Comparison of ENCODE assay signal across 8 mouse cellular contexts in genomic region chr6:115675166-115675507, GRCm38 (mm10). TPM values are rescaled to one million over a fixed set of nuclear protein-coding genes. Genes with fewer than 3 reads are reported as not detected.
DNase-seq lines count a peak whose midpoint lies in the region; ATAC-seq and TF ChIP-seq lines count a peak whose summit lies in the region.

No protein-coding gene starts in this region.

- no peaks in the 10 kb centered on the region for H3K9me3 ChIP-seq in hindbrain, postnatal 0 days (ENCODE audit: low read length)
- H3K9me3 ChIP-seq in liver, embryonic 16.5 days (replicated peaks; ENCODE audit: control insufficient read depth, low read length): no peaks in the 10 kb centered on the region

- WGBS in hindbrain, postnatal 0 days: under 1% methylated on average over 13 of the region's 13 CpGs
- 1% methylated on average over 13 of the region's 13 CpGs for WGBS in liver, embryonic 16.5 days (ENCODE audit: insufficient replicate concordance)
- WGBS in thymus, adult 2 months: under 1% methylated on average over 13 of the region's 13 CpGs

- no peak for TF ChIP-seq POLR2A in thymus, adult 2 months (IDR thresholded peaks at IDR 0.05; ENCODE audit: control insufficient read depth, extremely low read depth, insufficient read depth, low read length, poor library complexity)

- TF ChIP-seq CTCF in hindbrain, postnatal 0 days (IDR thresholded peaks at IDR 0.05; ENCODE audit: low read depth): no peak
- TF ChIP-seq CTCF in thymus, adult 2 months (IDR thresholded peaks at IDR 0.05; ENCODE audit: borderline replicate concordance, control insufficient read depth, extremely low read depth, insufficient read depth, low read length, poor library complexity): no peak

- ATAC-seq in CD4-positive, CD25-positive, alpha-beta regulatory T cell, adult 4 months: no peak
- ATAC-seq in hindbrain, postnatal 0 days: no peak
- ATAC-seq in liver, embryonic 16.5 days (ENCODE audit: low read depth): no peak

- peak overlapping the region; percentile 100 for H3K4me3 ChIP-seq in hindbrain, postnatal 0 days (ENCODE audit: low read length)
- H3K4me3 ChIP-seq in liver, embryonic 16.5 days (ENCODE audit: low read depth, low read length): peak overlapping the region; percentile 94
- H3K4me3 ChIP-seq in thymus, adult 2 months (ENCODE audit: control insufficient read depth, insufficient read depth, low read length): peak overlapping the region; percentile 81

- H3K27me3 ChIP-seq in hindbrain, postnatal 0 days (ENCODE audit: insufficient read depth, low read length): no peaks in the 10 kb centered on the region
- H3K27me3 ChIP-seq in liver, embryonic 16.5 days (ENCODE audit: control insufficient read depth, insufficient read depth, low read depth, low read length): no peaks in the 10 kb centered on the region
- H3K27me3 ChIP-seq in thymus, adult 2 months (ENCODE audit: control insufficient read depth, insufficient read depth, low read length): no peaks in the 10 kb centered on the region

- H3K9ac ChIP-seq in hindbrain, postnatal 0 days (replicated peaks; ENCODE audit: low read length): peak overlapping the region; percentile 99
- peak overlapping the region; percentile 99 for H3K9ac ChIP-seq in liver, embryonic 16.5 days (ENCODE audit: low read depth, low read length)

- H3K4me1 ChIP-seq in hindbrain, postnatal 0 days (ENCODE audit: insufficient read depth, low read length): peaks cover 13% of the 10 kb centered on the region
- H3K4me1 ChIP-seq in liver, embryonic 16.5 days (ENCODE audit: control insufficient read depth, low read depth, low read length): peaks cover 23% of the 10 kb centered on the region
- H3K4me1 ChIP-seq in thymus, adult 2 months (replicated peaks; ENCODE audit: control insufficient read depth, insufficient read depth, low read length): peaks cover 3% of the 10 kb centered on the region

- peak overlapping the region; percentile 100 for H3K27ac ChIP-seq in hindbrain, postnatal 0 days
- H3K27ac ChIP-seq in liver, embryonic 16.5 days (ENCODE audit: low read length): peak overlapping the region; percentile 98
- peak overlapping the region; percentile 9; the same call in 1 of the 2 replicates for H3K27ac ChIP-seq in thymus, adult 2 months (ENCODE audit: control insufficient read depth, insufficient read depth, low read length)

- no peaks in the 10 kb centered on the region for H3K36me3 ChIP-seq in hindbrain, postnatal 0 days (ENCODE audit: insufficient read depth, low read length)
- H3K36me3 ChIP-seq in liver, embryonic 16.5 days (ENCODE audit: control insufficient read depth, insufficient read depth): no peaks in the 10 kb centered on the region
- H3K36me3 ChIP-seq in thymus, adult 2 months (ENCODE audit: control insufficient read depth, insufficient read depth, low read length): no peaks in the 10 kb centered on the region

- H3K4me2 ChIP-seq in hindbrain, postnatal 0 days (ENCODE audit: low read depth, low read length): peak overlapping the region; percentile 83
- peak overlapping the region; percentile 83 for H3K4me2 ChIP-seq in liver, embryonic 16.5 days (ENCODE audit: low read depth, low read length)

- DNase-seq in CD4-positive, CD25-positive, alpha-beta regulatory T cell, adult 2 months (ENCODE audit: low read depth, low spot score): peak; percentile 32
- peak; percentile 12 to 29 for DNase-seq in thymus, adult 18-20 months
- no peak for DNase-seq in thymus, postnatal 0 days (ENCODE audit: low spot score)
- no peak for DNase-seq in hindbrain, postnatal 0 days (ENCODE audit: low spot score)
- DNase-seq in thymus, adult 2 months: peak; percentile 38
- no peak for DNase-seq in Muller cell, postnatal 12 days (ENCODE audit: inconsistent ontology term)

RNA-seq across cellular contexts. Expression of gene Raf1, which starts 1.3 kb away (rescaled TPM):
- 10 to 100 TPM; 46.4 to 51.6 TPM for polyA plus RNA-seq in CD4-positive, CD25-positive, alpha-beta regulatory T cell, adult 4 months (2017; shearing (Covaris generic))
- polyA plus RNA-seq in thymus, postnatal 0 days (2015; fragmentation: Nextera tagmentation; extraction: Ambion mirVana): 61.5 and 67.0 TPM in 2 replicates
- 204 and 218 TPM in 2 replicates for total RNA-seq in hindbrain, postnatal 0 days (2014; rRNA removed)
- 86.1 and 90.5 TPM in 2 replicates for polyA plus RNA-seq in hindbrain, postnatal 0 days (2015; fragmentation: Nextera tagmentation; extraction: Ambion mirVana)
- polyA plus RNA-seq in liver, embryonic 16.5 days (2015; fragmentation: Nextera tagmentation; extraction: Ambion mirVana): 36.8 and 39.3 TPM in 2 replicates
- 185 and 209 TPM in 2 replicates for polyA plus RNA-seq in thymus, adult 2 months (2012; rRNA removed)

Comparison
In these comparisons a context has a peak if more than half of its experiments do, and no peak if none do; other contexts are left out.
1. DNase-seq: peak in CD4-positive, CD25-positive, alpha-beta regulatory T cell, adult 2 months (single experiment), thymus, adult 18-20 months (2 of 2) and thymus, adult 2 months (single experiment); none in thymus, postnatal 0 days (single experiment), hindbrain, postnatal 0 days (single experiment) and Muller cell, postnatal 12 days (single experiment).
2. H3K27ac ChIP-seq: peak in every context shown above with its lines; median percentile 100 in hindbrain, postnatal 0 days; 98 in liver, embryonic 16.5 days; 9 in thymus, adult 2 months.
3. Peak in every context shown above with its lines, with median percentiles within 50 percentile points of each other: H3K4me3 ChIP-seq.